ENCODE assay signal across 9 mouse cellular contexts in genomic region chr5:104115118-104115517, GRCm38 (mm10). TPM values are rescaled to one million over a fixed set of nuclear protein-coding genes. Genes with fewer than 3 reads are reported as not detected.
DNase-seq lines count a peak whose midpoint lies in the region; ATAC-seq and TF ChIP-seq lines count a peak whose summit lies in the region.
"Had no signal": no experiment of that assay in that cellular context is flagged by ENCODE, and none has a peak within 500 bp of the region (broad histone marks: within the 10 kb centered on the region; RNA-seq: fewer than 3 reads in every experiment).

No protein-coding gene starts in this region.

- H3K27me3 ChIP-seq in limb, embryonic 15.5 days, result no peaks in the 10 kb centered on the region
- H3K27me3 ChIP-seq in midbrain, postnatal 0 days (ENCODE audit: insufficient read depth, low read length), result no peaks in the 10 kb centered on the region

- 57% methylated on average over 14 of the region's 14 CpGs for WGBS in limb, embryonic 15.5 days
- WGBS in midbrain, postnatal 0 days, result 24% methylated on average over 14 of the region's 14 CpGs

- ATAC-seq in limb, embryonic 15.5 days (ENCODE audit: insufficient number of reproducible peaks, low FRiP score, low TSS enrichment, low read depth), result peak; percentile 62
- no peak for ATAC-seq in midbrain, postnatal 0 days (ENCODE audit: low FRiP score)
- no peak for ATAC-seq in megakaryocyte progenitor cell, adult 5-6 weeks (replicated peaks; ENCODE audit: poor library complexity)

- H3K4me1 ChIP-seq in limb, embryonic 15.5 days, result peaks cover 33% of the 10 kb centered on the region
- peaks cover 14% of the 10 kb centered on the region; the same call in 1 of the 2 replicates for H3K4me1 ChIP-seq in midbrain, postnatal 0 days (ENCODE audit: insufficient read depth, low read length)

- DNase-seq in cerebellum, adult 9-11 months, result peak; percentile 10
- no peak for DNase-seq in cerebellum, adult 9-10 months
- DNase-seq in right cerebral cortex, postnatal 4 days, result peak; percentile 65
- no peak for DNase-seq in right cerebral cortex, postnatal 36 days (ENCODE audit: low spot score in 2 of 2)
- peak; percentile 91 for DNase-seq in heart, postnatal 4 days
- DNase-seq in midbrain, postnatal 0 days (ENCODE audit: low spot score), result peak; percentile 79

- no peaks in the 10 kb centered on the region for H3K9me3 ChIP-seq in limb, embryonic 15.5 days
- H3K9me3 ChIP-seq in midbrain, postnatal 0 days (ENCODE audit: low read length), result no peaks in the 10 kb centered on the region

- no peaks in the 10 kb centered on the region for H3K36me3 ChIP-seq in limb, embryonic 15.5 days
- H3K36me3 ChIP-seq in midbrain, postnatal 0 days (ENCODE audit: insufficient read depth, low read length), result no peaks in the 10 kb centered on the region

- TF ChIP-seq CTCF in midbrain, postnatal 0 days (IDR thresholded peaks at IDR 0.05), result no peak

- no peak overlapping the region for H3K4me3 ChIP-seq in limb, embryonic 15.5 days
- H3K4me3 ChIP-seq in midbrain, postnatal 0 days (ENCODE audit: low read depth, low read length), result no peak overlapping the region

- 0 out of 2 replicates have a peak overlapping the region, but pooled peaks have one; percentile 27 for H3K27ac ChIP-seq in limb, embryonic 15.5 days
- peak overlapping the region; percentile 62; the same call in 1 of the 2 replicates for H3K27ac ChIP-seq in midbrain, postnatal 0 days (ENCODE audit: low read depth, low read length)

- no peak overlapping the region for H3K4me2 ChIP-seq in limb, embryonic 15.5 days
- H3K4me2 ChIP-seq in midbrain, postnatal 0 days (ENCODE audit: low read depth, low read length, poor library complexity, severe bottlenecking), result peak overlapping the region; percentile 13; the same call in 1 of the 2 replicates

- H3K9ac ChIP-seq in limb, embryonic 15.5 days, result no peak overlapping the region
- no peak overlapping the region for H3K9ac ChIP-seq in midbrain, postnatal 0 days (replicated peaks; ENCODE audit: low read length, poor library complexity, severe bottlenecking)

RNA-seq across cellular contexts. Expression of gene Sparcl1, which starts 1.6 kb away (rescaled TPM):
- 100 to 1,000 TPM; 242 to 250 TPM for total RNA-seq in heart, postnatal 4 days (2021)
- polyA plus RNA-seq in limb, embryonic 15.5 days (2015; fragmentation: Nextera tagmentation; extraction: Ambion mirVana), result 96.7 and 115 TPM in 2 replicates
- total RNA-seq in midbrain, postnatal 0 days (2014; rRNA removed), result 438 and 529 TPM in 2 replicates
- polyA plus RNA-seq in midbrain, postnatal 0 days (2015; fragmentation: Nextera tagmentation; extraction: Ambion mirVana), result 358 and 444 TPM in 2 replicates
- not detected in 2 replicates for total RNA-seq in megakaryocyte progenitor cell, adult 5-6 weeks (2015)
- not detected in 2 replicates for total RNA-seq in megakaryocyte progenitor cell, adult 5-6 weeks (2017)

RNA-seq across cellular contexts. Expression of gene Gm17660, which starts 37.7 kb away (rescaled TPM):
- total RNA-seq in heart, postnatal 4 days (2021), result not detected
- not detected in 2 replicates for polyA plus RNA-seq in limb, embryonic 15.5 days (2015; fragmentation: Nextera tagmentation; extraction: Ambion mirVana)
- not detected in 2 replicates for total RNA-seq in midbrain, postnatal 0 days (2014; rRNA removed)
- polyA plus RNA-seq in midbrain, postnatal 0 days (2015; fragmentation: Nextera tagmentation; extraction: Ambion mirVana), result 0.83 and 1.1 TPM in 2 replicates
- not detected in 2 replicates for total RNA-seq in megakaryocyte progenitor cell, adult 5-6 weeks (2015)
- total RNA-seq in megakaryocyte progenitor cell, adult 5-6 weeks (2017), result not detected in 2 replicates
- total RNA-seq: layer of hippocampus, adult 18-20 months had no signal

RNA-seq across cellular contexts. Expression of gene Dspp, which starts 55.4 kb away (rescaled TPM):
- not detected for total RNA-seq in heart, postnatal 4 days (2021)
- not detected in 2 replicates for polyA plus RNA-seq in limb, embryonic 15.5 days (2015; fragmentation: Nextera tagmentation; extraction: Ambion mirVana)
- total RNA-seq in midbrain, postnatal 0 days (2014; rRNA removed), result not detected in 2 replicates
- polyA plus RNA-seq in midbrain, postnatal 0 days (2015; fragmentation: Nextera tagmentation; extraction: Ambion mirVana), result not detected in 2 replicates
- total RNA-seq in megakaryocyte progenitor cell, adult 5-6 weeks (2015), result not detected in 2 replicates
- not detected in 2 replicates for total RNA-seq in megakaryocyte progenitor cell, adult 5-6 weeks (2017)

Comparison
In these comparisons a context has a peak if more than half of its experiments do, and no peak if none do; other contexts are left out.
1. DNase-seq: peak in cerebellum, adult 9-11 months (single experiment), right cerebral cortex, postnatal 4 days (single experiment), heart, postnatal 4 days (single experiment) and midbrain, postnatal 0 days (single experiment); none in cerebellum, adult 9-10 months (single experiment) and right cerebral cortex, postnatal 36 days (0 of 2).
2. RNA of gene Sparcl1, which starts 1.6 kb away (total RNA-seq): 438 to 529 TPM in midbrain, postnatal 0 days and 242 to 250 TPM in heart, postnatal 4 days; not detected in megakaryocyte progenitor cell, adult 5-6 weeks; every median in the first group is over 100 times any median in the second.